Mouse (Mus musculus): Measurements from ENCODE around the gene Hcls1. TPM values are rescaled to one million over a fixed set of nuclear protein-coding genes. Genes with fewer than 3 reads are reported as not detected.

The Hcls1 gene
- polyA plus RNA-seq, 1 experiment from 2014 or later: not detected

- no peak for TF ChIP-seq CTCF (IDR thresholded peaks at IDR 0.05)
- no peaks in the 10 kb centered on the region for H3K27me3 ChIP-seq
- ChIA-PET POLR2A (interaction anchor here (0.6 kb wide), 1 partner anchor 9 kb away, joined by 4 read pairs; no protein-coding TSS in a partner anchor), CTCF (interaction anchor here (1.0 to 1.1 kb wide), 2 partner anchors 9 to 22 kb away, joined by 3 to 4 read pairs; no protein-coding TSS in a partner anchor)
- DNase-seq (ENCODE audit: low read depth, low spot score) (no peak), ATAC-seq (no peak)
- in situ Hi-C loops (cut with MboI; ENCODE audit: low pct_unique_long_range_greater_than_20kb): no loop called here
Measured at GRCm38 (mm10) chr16:36987399-36987798, 52.6 kb downstream of the Hcls1 start.

GRCm38 (mm10) chr16:36988066-36988465 lies 53.3 kb downstream of the Hcls1 start:
- in situ Hi-C loops (cut with MboI; ENCODE audit: low pct_unique_long_range_greater_than_20kb): no loop called here
- ATAC-seq (no peak), DNase-seq (ENCODE audit: low read depth, low spot score) (no peak)
- CTCF ChIA-PET: interaction anchor here (1.0 to 1.1 kb wide), 2 partner anchors 9 to 22 kb away, joined by 3 to 4 read pairs; no protein-coding TSS in a partner anchor
- H3K27me3 ChIP-seq: no peaks in the 10 kb centered on the region
- no peak for TF ChIP-seq CTCF (IDR thresholded peaks at IDR 0.05)
- POLR2A ChIA-PET: no interaction called here

GRCm38 (mm10) chr16:36989493-36989892 lies 54.7 kb downstream of the Hcls1 start:
- ATAC-seq (peak; percentile 91), DNase-seq (ENCODE audit: low read depth, low spot score) (peak; percentile 75)
- ChIA-PET CTCF (interaction anchor here (0.7 kb wide), 1 partner anchor 432 kb away, joined by 3 read pairs; no protein-coding TSS in a partner anchor), POLR2A (no interaction called here)
- peak; percentile 37 for TF ChIP-seq CTCF (IDR thresholded peaks at IDR 0.05)
- no peaks in the 10 kb centered on the region for H3K27me3 ChIP-seq
- in situ Hi-C loops (cut with MboI; ENCODE audit: low pct_unique_long_range_greater_than_20kb): no loop called here

- H3K27me3 ChIP-seq: no peaks in the 10 kb centered on the region
- no peak for ATAC-seq
- CTCF ChIA-PET: interaction anchor here (1.2 kb wide), 1 partner anchor 10 kb away, joined by 3 read pairs; no protein-coding TSS in a partner anchor
- TF ChIP-seq CTCF (IDR thresholded peaks at IDR 0.05): no peak
- DNase-seq (ENCODE audit: low read depth, low spot score): no peak
- POLR2A ChIA-PET: no interaction called here
- in situ Hi-C loops (cut with MboI; ENCODE audit: low pct_unique_long_range_greater_than_20kb): loop anchor here (10.0 kb wide), 2 partner anchors 105 to 265 kb away; no protein-coding TSS in a partner anchor
Measured at GRCm38 (mm10) chr16:36989999-36990625, 55.3 kb downstream of the Hcls1 start, which contains the start of gene Fbxo40. Gene Fbxo40 (minus strand): TSS chr16:36990467.

GRCm38 (mm10) chr16:36997650-36998049 lies 62.9 kb downstream of the Hcls1 start:
- H3K27me3 ChIP-seq: peaks cover 14% of the 10 kb centered on the region
- ChIA-PET CTCF (interaction anchor here (0.9 to 2.1 kb wide), 3 partner anchors 10 to 13 kb away, joined by 4 to 5 read pairs (median 4); no protein-coding TSS in a partner anchor), POLR2A (interaction anchor here (1.2 kb wide), 1 partner anchor 31 kb away, joined by 3 read pairs; no protein-coding TSS in a partner anchor)
- DNase-seq (ENCODE audit: low read depth, low spot score) (no peak), ATAC-seq (no peak)
- no peak for TF ChIP-seq CTCF (IDR thresholded peaks at IDR 0.05)
- in situ Hi-C loops (cut with MboI; ENCODE audit: low pct_unique_long_range_greater_than_20kb): loop anchor here (10.0 kb wide), 2 partner anchors 113 to 273 kb away; no protein-coding TSS in a partner anchor

GRCm38 (mm10) chr16:36999366-36999972 lies 64.7 kb downstream of the Hcls1 start:
- POLR2A ChIA-PET: no interaction called here
- no peak for DNase-seq (ENCODE audit: low read depth, low spot score)
- TF ChIP-seq CTCF (IDR thresholded peaks at IDR 0.05): no peak
- peaks cover 14% of the 10 kb centered on the region for H3K27me3 ChIP-seq
- CTCF ChIA-PET: interaction anchor here (2.1 kb wide), 1 partner anchor 9 kb away, joined by 5 read pairs; no protein-coding TSS in a partner anchor
- no peak for ATAC-seq
- in situ Hi-C loops (cut with MboI; ENCODE audit: low pct_unique_long_range_greater_than_20kb): loop anchor here (10.0 kb wide), 2 partner anchors 115 to 275 kb away; no protein-coding TSS in a partner anchor

- no peak for TF ChIP-seq CTCF (IDR thresholded peaks at IDR 0.05)
- ATAC-seq (no peak), DNase-seq (ENCODE audit: low read depth, low spot score) (no peak)
- CTCF ChIA-PET: interaction anchor here (0.7 to 2.9 kb wide), 7 partner anchors 10 to 130 kb away, joined by 3 to 9 read pairs (median 4); no protein-coding TSS in a partner anchor
- POLR2A ChIA-PET: no interaction called here
- in situ Hi-C loops (cut with MboI; ENCODE audit: low pct_unique_long_range_greater_than_20kb): loop anchor here (25.0 kb wide), 2 partner anchors 547 to 922 kb away; partner anchors contain the start of gene Stfa3
- peaks cover 7% of the 10 kb centered on the region for H3K27me3 ChIP-seq
Measured at GRCm38 (mm10) chr16:37009262-37009661, 74.5 kb downstream of the Hcls1 start.

- H3K27me3 ChIP-seq: peaks cover 7% of the 10 kb centered on the region
- in situ Hi-C loops (cut with MboI; ENCODE audit: low pct_unique_long_range_greater_than_20kb): loop anchor here (25.0 kb wide), 2 partner anchors 548 to 923 kb away; partner anchors contain the start of gene Stfa3
- CTCF ChIA-PET: interaction anchor here (0.9 to 2.9 kb wide), 2 partner anchors 13 to 91 kb away, joined by 4 to 9 read pairs; no protein-coding TSS in a partner anchor
- TF ChIP-seq CTCF (IDR thresholded peaks at IDR 0.05): peak; percentile 58
- POLR2A ChIA-PET: no interaction called here
- DNase-seq (ENCODE audit: low read depth, low spot score) (peak; percentile 31), ATAC-seq (peak; percentile 70)
Measured at GRCm38 (mm10) chr16:37010370-37010769, 75.6 kb downstream of the Hcls1 start.

GRCm38 (mm10) chr16:37011061-37011921 lies 76.5 kb downstream of the Hcls1 start, which contains the start of gene Polq:
Gene Polq (plus strand): TSS chr16:37011786.
- no peak for TF ChIP-seq CTCF (IDR thresholded peaks at IDR 0.05)
- in situ Hi-C loops (cut with MboI; ENCODE audit: low pct_unique_long_range_greater_than_20kb): loop anchor here (25.0 kb wide), 2 partner anchors 549 to 924 kb away; partner anchors contain the start of gene Stfa3
- no peaks in the 10 kb centered on the region for H3K27me3 ChIP-seq
- ChIA-PET POLR2A (interaction anchor here (0.5 kb wide), 1 partner anchor 638 kb away, joined by 5 read pairs; no protein-coding TSS in a partner anchor), CTCF (interaction anchor here (0.8 to 0.9 kb wide), 2 partner anchors 14 to 152 kb away, joined by 3 to 4 read pairs; no protein-coding TSS in a partner anchor)
- DNase-seq (ENCODE audit: low read depth, low spot score) (peak; percentile 69), ATAC-seq (peak; percentile 84)
